Mouse (Mus musculus): Measurements from ENCODE around the gene Gm4922.

- no peak for TF ChIP-seq POLR2A (IDR thresholded peaks at IDR 0.05; ENCODE audit: low read depth, low read length)
- no peak for TF ChIP-seq CTCF (IDR thresholded peaks at IDR 0.05; ENCODE audit: extremely low read depth, insufficient read depth, insufficient read length, insufficient replicate concordance)
Observed at GRCm38 (mm10) chr10:18790063-18790462, 3.5 kb upstream of the Gm4922 start.
